In the genomic region with DNA sequence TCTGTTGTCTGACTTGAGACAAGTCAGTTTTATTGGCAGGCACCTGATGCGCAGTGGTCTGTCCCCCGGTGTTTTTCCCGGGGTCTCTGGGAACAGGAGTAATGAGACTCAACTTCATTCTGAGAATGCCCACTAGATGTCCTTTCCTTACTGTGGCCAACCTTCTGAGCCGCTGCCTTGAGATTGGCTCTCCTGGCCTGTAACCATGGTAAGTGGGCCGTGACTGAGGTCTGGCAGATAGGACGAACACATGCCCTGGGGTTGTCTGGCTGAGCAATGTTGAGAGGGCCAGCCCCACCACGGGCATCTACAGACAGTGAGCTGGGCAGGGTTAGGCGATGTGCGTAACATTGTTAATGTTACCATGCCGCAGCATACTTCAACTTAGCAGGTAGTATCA, we compare ENCODE assay signal across 9 mouse cellular contexts. TPM values are rescaled to one million over a fixed set of nuclear protein-coding genes. Genes with fewer than 3 reads are reported as not detected.
DNase-seq lines count a peak whose midpoint lies in the region; ATAC-seq and TF ChIP-seq lines count a peak whose summit lies in the region.
"Had no signal": no experiment of that assay in that cellular context is flagged by ENCODE, and none has a peak within 500 bp of the region (broad histone marks: within the 10 kb centered on the region; RNA-seq: fewer than 3 reads in every experiment).

No protein-coding gene starts in this region.

- no peak for TF ChIP-seq EP300 in heart, postnatal 0 days (IDR thresholded peaks at IDR 0.05; ENCODE audit: low read depth)

- no peak overlapping the region for H3K9ac ChIP-seq in heart, postnatal 0 days (replicated peaks; ENCODE audit: low read depth, low read length)
- no peak overlapping the region for H3K9ac ChIP-seq in midbrain, embryonic 16.5 days (ENCODE audit: low read depth, low read length)

- 59% methylated on average over 10 of the region's 10 CpGs for WGBS in heart, postnatal 0 days
- WGBS in midbrain, embryonic 16.5 days, result 70% methylated on average over 10 of the region's 10 CpGs

- H3K4me2 ChIP-seq in heart, postnatal 0 days (ENCODE audit: low read depth, low read length), result no peak overlapping the region
- H3K4me2 ChIP-seq in midbrain, embryonic 16.5 days (ENCODE audit: low read length), result no peak overlapping the region

- H3K4me1 ChIP-seq in heart, postnatal 0 days (ENCODE audit: control insufficient read depth, insufficient read depth), result no peaks in the 10 kb centered on the region
- no peaks in the 10 kb centered on the region for H3K4me1 ChIP-seq in midbrain, embryonic 16.5 days (ENCODE audit: control insufficient read depth, insufficient read depth, low read length)

- peak; percentile 33 for DNase-seq in adrenal gland, postnatal 14 days
- no peak for DNase-seq in adrenal gland, adult 8-10 months
- no peak for DNase-seq in layer of hippocampus, adult 2 months (ENCODE audit: low spot score in 2 of 2)
- no peak for DNase-seq in layer of hippocampus, adult 9-10 months (ENCODE audit: low spot score)
- DNase-seq in heart, postnatal 0 days (ENCODE audit: low spot score), result peak; percentile 21
- DNase-seq in lung, postnatal 10 days, result peak; percentile 27
- DNase-seq: cerebellum, adult 11 months had no signal

- H3K4me3 ChIP-seq in layer of hippocampus, adult 2 months, result no peak overlapping the region
- H3K4me3 ChIP-seq in heart, postnatal 0 days (ENCODE audit: low read depth, low read length), result no peak overlapping the region
- H3K4me3 ChIP-seq in midbrain, embryonic 16.5 days (ENCODE audit: low read depth, low read length), result no peak overlapping the region

- H3K36me3 ChIP-seq in heart, postnatal 0 days (replicated peaks; ENCODE audit: control insufficient read depth, insufficient read depth, low read length), result no peaks in the 10 kb centered on the region
- H3K36me3 ChIP-seq in midbrain, embryonic 16.5 days (ENCODE audit: control insufficient read depth, insufficient read depth, low read length), result peaks cover 3% of the 10 kb centered on the region; the same call in 1 of the 2 replicates

- TF ChIP-seq CTCF in layer of hippocampus, adult 2 months (conservative IDR thresholded peaks at IDR 0.05), result peak; percentile 62
- TF ChIP-seq CTCF in heart, postnatal 0 days (IDR thresholded peaks at IDR 0.05; ENCODE audit: low read depth), result peak; percentile 49

- H3K9me3 ChIP-seq in heart, postnatal 0 days (replicated peaks; ENCODE audit: control insufficient read depth, low read length), result no peaks in the 10 kb centered on the region
- H3K9me3 ChIP-seq in midbrain, embryonic 16.5 days (replicated peaks; ENCODE audit: control insufficient read depth, low read length, poor library complexity, severe bottlenecking), result no peaks in the 10 kb centered on the region

- no peaks in the 10 kb centered on the region for H3K27me3 ChIP-seq in heart, postnatal 0 days (ENCODE audit: control insufficient read depth, insufficient read depth, low read length)
- H3K27me3 ChIP-seq in midbrain, embryonic 16.5 days (ENCODE audit: control insufficient read depth, insufficient read depth, low read depth, low read length), result no peaks in the 10 kb centered on the region

- ATAC-seq in heart, postnatal 0 days (ENCODE audit: insufficient read depth, low read depth), result peak; percentile 76
- no peak for ATAC-seq in granulocyte monocyte progenitor cell, adult 5-6 weeks (replicated peaks; ENCODE audit: poor library complexity, severe bottlenecking)
- no peak for ATAC-seq in midbrain, embryonic 16.5 days

- no peak overlapping the region for H3K27ac ChIP-seq in layer of hippocampus, adult 2 months
- H3K27ac ChIP-seq in heart, postnatal 0 days (ENCODE audit: low read depth), result no peak overlapping the region
- H3K27ac ChIP-seq in midbrain, embryonic 16.5 days (ENCODE audit: low read length), result no peak overlapping the region

RNA-seq across cellular contexts. Expression of a gene that starts 42.7 kb away (rescaled TPM):
- 18.3 and 20.8 TPM in 2 replicates for total RNA-seq in adrenal gland, postnatal 14 days (2021)
- 10 to 100 TPM; 19.8 to 28.5 (median 24.4) TPM for total RNA-seq in adrenal gland, adult 8-10 months (2022)
- total RNA-seq in layer of hippocampus, adult 2 months (2021), result 10 to 100 TPM; 19.1 to 21.7 TPM
- 42.1 and 46.2 TPM in 2 replicates for total RNA-seq in heart, postnatal 0 days (2014; rRNA removed; ENCODE audit: low replicate concordance)
- polyA plus RNA-seq in heart, postnatal 0 days (2015; fragmentation: Nextera tagmentation; extraction: Ambion mirVana), result 24.7 and 27.9 TPM in 2 replicates
- 4.0 and 4.8 TPM in 2 replicates for total RNA-seq in granulocyte monocyte progenitor cell, adult 5-6 weeks (2014; fragmentation: Nextera tagmentation)
- 3.7 and 5.8 TPM in 2 replicates for total RNA-seq in granulocyte monocyte progenitor cell, adult 5-6 weeks (2017)
- polyA plus RNA-seq in midbrain, embryonic 16.5 days (2015; fragmentation: Nextera tagmentation; extraction: Ambion mirVana), result 20.7 and 21.7 TPM in 2 replicates

Comparison
In these comparisons a context has a peak if more than half of its experiments do, and no peak if none do; other contexts are left out.
1. DNase-seq: peak in adrenal gland, postnatal 14 days (single experiment), heart, postnatal 0 days (single experiment) and lung, postnatal 10 days (single experiment); none in adrenal gland, adult 8-10 months (single experiment), layer of hippocampus, adult 2 months (0 of 2) and layer of hippocampus, adult 9-10 months (single experiment).